Mouse (Mus musculus) E14TG2a.4 (cell line): ENCODE data around the gene Abhd13.

Source experiments
- H3K27me3 ChIP-seq: 2 replicates; pipeline ENCODE4 v1.6.1; 2014; ENCODE audit warnings: low read length, control low read depth; ENCODE audit not compliant: insufficient read depth
- H3K36me3 ChIP-seq: 2 replicates; pipeline ENCODE4 v1.6.1; 2014; ENCODE audit warnings: low read length, control low read depth; ENCODE audit not compliant: insufficient read depth
- H3K4me1 ChIP-seq: replicated peaks from 2 replicates; pipeline ENCODE4 v1.6.1; 2014; ENCODE audit warnings: low read depth, low read length, control low read depth
- H3K4me3 ChIP-seq: replicated peaks from 2 replicates; pipeline ENCODE4 v1.5.1; 2014; ENCODE audit warnings: mild to moderate bottlenecking, low read length
- H3K9me3 ChIP-seq: 2 replicates; pipeline ENCODE4 v1.6.1; 2014; ENCODE audit warnings: low read length, control low read depth
- CTCF ChIP-seq: conservative IDR thresholded peaks from 2 replicates; pipeline ENCODE4 v1.5.1; 2014; ENCODE audit warnings: low read length
- NANOG ChIP-seq: IDR thresholded peaks from 2 replicates; pipeline ENCODE4 v1.6.1; 2014; ENCODE audit warnings: borderline replicate concordance, low read length, mixed read lengths
- POU5F1 ChIP-seq: IDR thresholded peaks from 2 replicates; pipeline ENCODE4 v1.6.1; 2014; ENCODE audit warnings: low read length, borderline replicate concordance

Gene Abhd13

GRCm38 (mm10) chr8:9959919-9960318 lies 17.6 kb upstream of the Abhd13 start:
- no peak for TF ChIP-seq NANOG
- no peak for TF ChIP-seq POU5F1
- TF ChIP-seq CTCF, result no peak
- Histone ChIP-seq H3K4me3 (no peak overlapping the region), H3K9me3 (peaks cover 14% of the 10 kb centered on the region), H3K27me3 (no peaks in the 10 kb centered on the region), H3K4me1 (no peaks in the 10 kb centered on the region), H3K36me3 (no peaks in the 10 kb centered on the region)

GRCm38 (mm10) chr8:9971866-9972265 lies 5.6 kb upstream of the Abhd13 start:
- Histone ChIP-seq H3K9me3 (no peaks in the 10 kb centered on the region), H3K4me1 (peaks cover 9% of the 10 kb centered on the region), H3K27me3 (no peaks in the 10 kb centered on the region), H3K36me3 (peaks cover 40% of the 10 kb centered on the region), H3K4me3 (no peak overlapping the region)
- TF ChIP-seq CTCF (no peak), NANOG (no peak)

GRCm38 (mm10) chr8:9975276-9975675 lies 2.2 kb upstream of the Abhd13 start:
- peaks cover 29% of the 10 kb centered on the region for H3K36me3 ChIP-seq
- peak overlapping the region; percentile 92 for H3K4me3 ChIP-seq
- no peaks in the 10 kb centered on the region for H3K27me3 ChIP-seq
- peaks cover 33% of the 10 kb centered on the region for H3K4me1 ChIP-seq
- TF ChIP-seq POU5F1, result no peak
- TF ChIP-seq CTCF, result no peak
- TF ChIP-seq NANOG, result no peak
- no peaks in the 10 kb centered on the region for H3K9me3 ChIP-seq

GRCm38 (mm10) chr8:9975898-9976611 lies 1.5 kb upstream of the Abhd13 start:
- TF ChIP-seq NANOG (no peak), CTCF (no peak), POU5F1 (no peak)
- peaks cover 34% of the 10 kb centered on the region for H3K4me1 ChIP-seq
- H3K4me3 ChIP-seq, result peak overlapping the region; percentile 92
- H3K27me3 ChIP-seq, result no peaks in the 10 kb centered on the region
- no peaks in the 10 kb centered on the region for H3K9me3 ChIP-seq
- peaks cover 26% of the 10 kb centered on the region for H3K36me3 ChIP-seq

- peaks cover 25% of the 10 kb centered on the region for H3K36me3 ChIP-seq
- no peaks in the 10 kb centered on the region for H3K9me3 ChIP-seq
- no peaks in the 10 kb centered on the region for H3K27me3 ChIP-seq
- TF ChIP-seq NANOG (no peak), POU5F1 (no peak), CTCF (no peak)
- H3K4me3 ChIP-seq, result peak overlapping the region; percentile 89
- peaks cover 37% of the 10 kb centered on the region for H3K4me1 ChIP-seq
Measured at GRCm38 (mm10) chr8:9977016-9977415, 491 bp upstream of the Abhd13 start.

- Histone ChIP-seq H3K4me3 (peak overlapping the region; percentile 89), H3K27me3 (no peaks in the 10 kb centered on the region), H3K4me1 (peaks cover 37% of the 10 kb centered on the region), H3K9me3 (no peaks in the 10 kb centered on the region), H3K36me3 (peaks cover 25% of the 10 kb centered on the region)
- no peak for TF ChIP-seq NANOG
- no peak for TF ChIP-seq POU5F1
- no peak for TF ChIP-seq CTCF
Measured at GRCm38 (mm10) chr8:9978475-9979230, 1.1 kb downstream of the Abhd13 start.

GRCm38 (mm10) chr8:9979746-9980145 lies 2.2 kb downstream of the Abhd13 start:
- no peak overlapping the region for H3K4me3 ChIP-seq
- peaks cover 30% of the 10 kb centered on the region for H3K36me3 ChIP-seq
- no peaks in the 10 kb centered on the region for H3K9me3 ChIP-seq
- no peak for TF ChIP-seq POU5F1
- TF ChIP-seq NANOG, result no peak
- H3K4me1 ChIP-seq, result peaks cover 37% of the 10 kb centered on the region
- no peaks in the 10 kb centered on the region for H3K27me3 ChIP-seq

- no peaks in the 10 kb centered on the region for H3K9me3 ChIP-seq
- no peaks in the 10 kb centered on the region for H3K27me3 ChIP-seq
- peaks cover 34% of the 10 kb centered on the region for H3K4me1 ChIP-seq
- TF ChIP-seq POU5F1, result no peak
- no peak for TF ChIP-seq NANOG
- TF ChIP-seq CTCF, result no peak
- H3K4me3 ChIP-seq, result no peak overlapping the region
- H3K36me3 ChIP-seq, result peaks cover 30% of the 10 kb centered on the region
Measured at GRCm38 (mm10) chr8:9980188-9980587, 2.7 kb downstream of the Abhd13 start.
